Mouse (Mus musculus) urinary bladder, postnatal 25 days (tissue): ENCODE data around the gene Sipa1l2.

Experiments
- DNase-seq: peaks from one replicate; pipeline ENCODE4 v3.0.0; 2022; ENCODE audit warnings: low spot score

The Sipa1l2 gene

GRCm38 (mm10) chr8:125576127-125576526 is 6.5 kb upstream of the Sipa1l2 start:
- no peak for DNase-seq

DNA sequence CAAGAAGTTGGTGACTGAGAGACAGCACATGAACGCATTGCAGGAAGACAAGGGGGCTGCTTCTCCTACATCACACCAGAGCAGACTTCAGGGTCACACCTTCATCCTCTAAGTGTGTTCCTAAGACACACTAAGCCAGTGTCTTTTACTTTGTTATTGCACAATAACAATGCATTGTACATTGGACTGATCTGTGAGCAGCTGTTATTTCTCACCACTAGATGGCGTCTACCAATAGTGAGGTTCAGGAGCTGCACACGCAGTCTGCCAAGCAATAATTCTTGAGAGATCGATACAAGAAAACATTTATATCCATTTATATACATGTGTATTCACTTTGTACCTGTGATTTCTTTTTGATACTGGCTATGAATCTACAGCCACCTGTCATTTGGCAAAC is 4.7 kb upstream of the Sipa1l2 start:
- DNase-seq, result no peak

- no peak for DNase-seq
These were observed 2.6 kb upstream of the Sipa1l2 start for GRCm38 (mm10) chr8:125572246-125572645.

GRCm38 (mm10) chr8:125570835-125571465 is 1.3 kb upstream of the Sipa1l2 start:
- DNase-seq, result no peak

DNA sequence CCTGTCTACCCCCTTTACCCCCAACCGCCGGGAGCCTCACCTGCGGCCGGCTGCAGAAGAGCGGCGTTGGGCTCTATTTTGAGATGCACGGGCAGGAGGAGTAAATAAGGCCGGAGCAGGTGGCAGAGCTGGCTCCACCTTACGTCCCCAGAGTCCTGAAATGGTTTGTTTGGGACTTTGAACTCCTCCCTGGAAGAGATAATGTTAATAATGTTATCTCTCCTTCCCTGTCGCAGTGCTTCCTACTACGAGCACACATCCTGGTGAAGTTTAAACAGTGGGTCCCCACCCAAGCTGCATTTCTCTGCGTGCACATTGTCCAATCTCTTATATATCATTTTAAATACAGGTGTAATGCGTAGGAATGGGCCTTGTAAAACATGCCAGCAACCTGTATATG is 781 bp upstream of the Sipa1l2 start:
- DNase-seq, result no peak

DNA sequence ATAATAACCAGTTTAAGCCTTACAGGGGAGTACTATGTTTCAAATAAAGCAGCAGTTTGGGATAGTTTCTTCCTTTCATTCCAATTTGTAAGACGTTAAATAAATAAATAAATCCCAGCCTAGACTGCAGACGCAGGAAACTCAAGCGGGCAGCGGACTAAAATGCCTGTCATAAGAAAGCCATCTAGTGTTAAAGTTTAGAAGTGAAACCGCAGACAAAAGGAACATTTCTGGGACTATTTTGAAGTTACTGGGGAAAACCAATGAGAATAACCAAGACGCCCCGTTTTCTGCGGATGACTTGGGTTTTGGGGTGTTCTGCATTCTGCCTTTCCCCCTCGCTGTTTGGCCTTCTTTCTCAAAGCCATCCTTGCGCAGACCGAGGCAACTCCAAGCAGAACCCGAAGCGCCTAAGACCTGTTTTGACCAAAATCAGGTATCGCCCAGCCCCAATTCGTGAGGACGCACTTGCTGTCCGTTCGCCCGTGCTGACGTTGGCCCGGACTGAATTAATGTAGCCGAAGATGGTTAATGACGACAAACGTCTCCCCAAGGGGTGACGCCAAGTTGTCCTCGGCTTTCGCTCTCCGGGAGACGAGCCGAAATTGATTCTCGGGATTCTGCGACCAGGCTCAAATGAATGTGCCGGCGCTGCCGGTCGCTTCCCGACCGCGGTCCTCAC is 616 bp downstream of the Sipa1l2 start:
- DNase-seq, result peak; percentile 41

DNA sequence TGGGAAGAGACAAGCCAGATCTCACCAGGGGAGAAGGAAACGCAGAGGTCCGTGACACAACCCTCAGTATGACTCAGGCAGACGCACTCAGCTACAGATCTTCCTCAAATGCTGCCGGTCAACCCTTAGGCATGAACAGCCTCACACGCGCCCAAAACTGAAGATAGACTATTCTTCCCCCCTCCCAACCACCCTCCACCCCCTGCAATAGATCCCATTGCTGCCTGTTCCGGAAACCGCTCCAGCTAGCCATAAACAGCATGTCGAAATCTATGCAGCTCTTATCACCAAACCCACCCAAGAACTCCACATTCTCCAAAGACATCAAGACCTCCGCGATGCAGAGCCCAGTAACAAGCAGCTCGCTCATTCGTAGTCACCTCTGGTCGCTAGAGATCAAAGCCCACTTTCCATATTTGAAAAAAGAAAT is 1.2 kb downstream of the Sipa1l2 start:
- DNase-seq, result peak; percentile 27

DNA sequence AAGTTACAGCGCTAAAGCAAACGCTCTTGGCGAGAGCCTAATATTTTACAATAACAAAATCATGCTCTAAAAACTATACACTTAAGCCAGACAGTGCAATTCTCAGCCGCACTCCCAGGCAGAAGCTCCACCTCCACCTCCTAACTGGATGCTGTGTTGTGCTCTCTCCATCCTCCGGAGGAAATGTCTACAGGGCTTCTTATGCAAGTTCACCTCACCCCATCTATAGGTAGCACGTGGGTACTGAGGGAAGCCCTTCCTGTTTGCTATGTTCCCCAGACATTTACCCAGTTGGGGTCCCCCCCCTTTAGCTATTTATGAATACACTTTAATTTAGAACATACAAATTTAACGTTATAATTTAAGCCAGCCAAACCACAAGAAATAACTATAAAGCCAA is 2.0 kb downstream of the Sipa1l2 start:
- no peak for DNase-seq

DNA sequence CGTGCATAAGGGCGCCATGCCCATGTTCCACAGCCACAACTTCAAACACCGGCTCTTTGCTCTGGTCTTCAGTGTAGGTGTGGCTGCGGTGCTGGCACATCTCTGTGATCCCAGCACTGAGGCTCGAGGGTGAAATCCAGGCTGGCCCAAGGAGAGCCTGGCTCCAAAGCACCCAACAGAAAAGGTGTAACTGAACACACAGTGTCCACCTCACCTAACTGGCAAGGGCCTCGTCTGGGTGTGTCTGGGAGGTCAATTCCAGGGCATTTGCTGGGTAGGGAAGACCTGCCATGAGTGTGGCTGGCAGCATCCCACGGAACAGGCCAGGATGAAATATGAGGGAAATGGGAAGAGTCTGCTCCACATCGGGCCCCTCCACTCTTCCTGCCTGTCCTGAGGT is 6.7 kb downstream of the Sipa1l2 start:
- DNase-seq, result no peak

DNA sequence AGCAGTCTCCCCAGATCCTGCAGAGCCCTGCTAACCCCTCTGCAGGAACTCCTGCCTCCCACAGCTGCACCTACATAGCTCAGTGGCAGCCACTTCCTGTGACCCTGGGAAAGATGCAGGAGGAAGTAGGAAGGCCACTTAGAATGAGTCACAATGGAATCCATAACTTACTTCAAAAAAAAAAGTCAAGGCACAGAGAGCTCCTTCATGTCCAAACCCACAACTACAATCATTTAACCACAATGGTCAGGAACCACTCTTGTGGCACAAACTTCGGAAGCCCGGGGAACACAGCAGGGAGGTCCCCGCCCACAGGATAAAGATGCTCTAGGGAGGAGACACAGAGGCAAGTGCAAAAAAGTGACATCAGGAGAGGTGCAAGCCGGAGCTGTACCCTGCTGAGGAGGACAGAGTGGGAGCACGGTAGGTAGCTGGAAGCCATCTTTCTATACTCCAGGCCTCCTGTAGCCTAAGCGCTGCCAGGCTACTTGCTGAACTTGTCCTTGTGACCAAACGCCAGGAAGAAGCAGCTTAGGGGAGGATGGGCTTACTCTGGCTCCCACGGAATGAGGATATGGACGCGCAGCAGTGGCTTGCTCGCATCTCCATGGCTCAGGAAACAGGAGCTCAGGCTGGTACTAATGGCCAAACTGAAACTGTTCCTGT is 8.7 kb downstream of the Sipa1l2 start:
- no peak for DNase-seq

DNA sequence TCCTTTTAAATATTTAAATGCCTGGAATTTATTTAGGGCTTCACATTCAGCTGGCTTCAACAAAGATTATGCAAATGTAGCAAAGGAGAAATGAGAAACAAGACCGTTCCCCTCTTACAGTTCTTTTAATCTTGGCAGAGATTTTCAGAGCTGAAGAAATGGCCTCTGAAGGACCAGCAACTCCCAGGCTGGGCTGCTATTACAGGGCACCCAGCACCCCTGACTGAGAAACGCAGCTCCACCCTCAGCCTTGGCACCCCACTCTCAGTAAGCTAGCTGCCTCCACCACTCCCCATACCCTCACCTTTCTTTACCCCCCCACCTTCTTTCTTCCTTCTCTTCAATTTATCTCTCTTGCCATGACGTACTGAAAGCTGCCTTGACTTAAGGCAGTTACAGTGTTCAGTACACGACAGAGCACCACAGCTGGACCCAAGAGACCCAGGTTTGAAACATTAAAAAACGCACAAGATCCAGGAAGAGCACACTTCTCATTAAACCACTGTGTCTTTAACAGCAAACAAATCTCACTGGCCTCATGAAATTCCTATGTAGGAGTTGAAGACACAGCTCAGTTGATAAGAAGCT is 10.4 kb downstream of the Sipa1l2 start:
- no peak for DNase-seq

GRCm38 (mm10) chr8:125558109-125559065 is 11.2 kb downstream of the Sipa1l2 start:
- DNase-seq, result peak; percentile 76

DNA sequence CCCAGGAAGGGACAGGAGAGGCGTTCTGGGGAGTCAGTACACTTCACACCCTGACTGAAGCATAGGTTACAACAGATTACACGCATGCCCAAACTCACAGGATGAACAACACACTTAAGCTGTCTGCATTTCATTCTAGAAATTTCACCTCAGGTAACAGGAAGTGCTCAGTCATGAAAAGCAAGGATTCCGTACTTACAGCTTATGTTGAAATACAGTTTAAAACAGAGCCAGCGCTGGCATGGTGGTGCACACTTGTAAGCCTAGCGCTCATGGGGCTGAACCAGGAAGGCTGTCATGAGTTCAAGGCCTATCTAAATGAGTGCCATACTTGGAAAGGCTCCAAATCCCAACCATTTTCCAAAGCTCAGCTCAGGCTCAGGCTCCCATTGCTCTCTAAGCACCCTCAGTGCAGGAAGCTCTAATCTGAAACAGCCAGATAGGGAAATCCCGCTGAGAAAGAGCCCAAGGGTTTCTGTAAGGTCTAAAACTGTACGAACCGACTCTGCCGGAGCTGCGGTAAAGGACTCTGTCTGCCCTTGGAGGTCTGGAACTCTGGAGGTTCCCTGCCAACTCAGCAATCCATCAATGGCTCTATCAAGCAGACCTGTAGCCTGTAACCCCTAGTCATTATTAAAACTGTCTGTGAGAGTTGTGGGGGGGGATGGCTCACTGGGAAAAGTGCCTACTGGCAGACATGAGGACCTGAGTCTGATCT is 12.1 kb downstream of the Sipa1l2 start:
- no peak for DNase-seq

GRCm38 (mm10) chr8:125556706-125557105 is 12.9 kb downstream of the Sipa1l2 start:
- no peak for DNase-seq

DNA sequence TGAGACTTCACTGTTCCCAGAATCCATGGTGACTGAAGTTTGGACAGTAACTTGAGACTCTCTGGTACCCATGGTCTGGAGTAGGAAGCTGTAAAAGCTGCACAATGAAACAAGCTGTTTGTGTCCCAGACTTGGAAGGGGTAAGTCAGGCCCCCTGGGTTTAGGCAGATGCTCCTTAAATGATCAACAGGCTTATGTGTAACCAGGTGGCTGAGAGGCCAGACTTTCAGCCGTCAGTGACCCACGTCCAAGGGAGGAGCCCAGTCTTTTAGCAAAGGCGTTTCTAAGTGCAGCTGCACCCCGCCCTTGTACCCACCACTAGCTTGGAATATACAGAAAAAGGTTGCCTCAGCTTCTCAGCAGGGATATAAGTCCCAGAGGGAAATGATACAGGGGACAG is 19.0 kb downstream of the Sipa1l2 start:
- DNase-seq, result no peak

DNA sequence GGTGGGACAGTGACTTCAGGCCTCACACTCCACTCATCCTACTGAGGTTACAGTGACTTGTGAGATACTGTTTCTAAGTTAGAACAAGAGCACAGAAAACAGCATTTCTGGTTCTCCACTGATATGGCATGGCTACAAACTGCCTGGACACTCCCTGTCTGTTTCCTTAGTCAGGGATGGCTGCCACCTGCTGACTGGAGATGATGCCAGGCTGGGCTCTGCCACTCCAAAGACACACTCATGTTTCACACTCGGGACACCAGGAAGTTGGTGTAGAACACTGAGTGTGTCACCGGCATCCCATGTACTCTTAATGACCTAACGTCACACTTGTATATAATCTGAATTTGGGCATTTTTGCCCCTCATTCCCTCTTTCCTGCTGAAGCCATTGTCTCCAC is 22.3 kb downstream of the Sipa1l2 start:
- DNase-seq, result no peak

- no peak for DNase-seq
These were observed 23.7 kb downstream of the Sipa1l2 start for GRCm38 (mm10) chr8:125545866-125546265.

DNA sequence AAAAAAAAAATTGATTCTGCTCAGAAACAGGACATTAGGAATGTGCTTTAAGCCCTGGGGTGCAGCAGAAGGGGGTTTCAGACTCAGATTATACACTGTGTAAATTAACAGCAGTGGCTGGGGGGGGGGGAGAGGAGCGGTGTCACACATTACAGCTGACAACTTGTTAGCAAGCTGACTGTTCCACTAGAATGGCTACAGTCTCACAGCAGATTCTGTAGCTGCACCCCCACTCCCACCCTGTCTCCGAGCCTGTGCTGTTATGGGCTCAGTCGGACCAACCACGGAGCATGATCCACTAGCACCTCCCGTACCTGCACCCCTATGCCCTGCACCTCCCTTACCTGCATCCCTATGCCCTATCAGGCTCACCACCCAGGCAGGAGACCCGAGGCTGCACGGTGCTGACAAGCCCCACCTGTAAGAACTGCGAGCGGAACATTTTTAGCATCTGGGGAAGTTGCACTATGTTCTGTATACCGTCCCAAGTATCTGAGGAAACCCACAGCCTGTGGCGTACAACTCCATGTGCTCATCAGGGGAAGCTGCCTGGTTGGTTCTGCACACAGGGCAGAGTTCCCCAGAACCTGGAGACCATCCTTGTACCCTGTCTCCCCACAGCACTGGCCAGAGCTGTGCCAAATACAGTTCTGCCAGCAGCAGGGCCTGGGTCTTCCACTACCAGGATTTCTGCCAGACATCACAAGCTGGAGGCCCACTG is 26.6 kb downstream of the Sipa1l2 start:
- no peak for DNase-seq

GRCm38 (mm10) chr8:125539056-125540013 is 30.3 kb downstream of the Sipa1l2 start:
- DNase-seq, result no peak
